13 mouse cellular contexts compared by ENCODE assay signal in genomic region chr11:5167311-5167710, GRCm38 (mm10). TPM values are rescaled to one million over a fixed set of nuclear protein-coding genes. Genes with fewer than 3 reads are reported as not detected.
A peak's percentile ranks its signal among the peaks of the same experiment; 100 is the strongest.
DNase-seq lines count a peak whose midpoint lies in the region; ATAC-seq and TF ChIP-seq lines count a peak whose summit lies in the region.
"Had no signal": no experiment of that assay in that cellular context is flagged by ENCODE, and none has a peak within 500 bp of the region (broad histone marks: within the 10 kb centered on the region; RNA-seq: fewer than 3 reads in every experiment).

No protein-coding gene starts in this region.

- H3K4me2 ChIP-seq in hindbrain, embryonic 12.5 days (replicated peaks): no peak overlapping the region
- H3K4me2 ChIP-seq: heart, embryonic 13.5 days; liver, embryonic 15.5 days had no signal

- peak; percentile 33 for DNase-seq in brain, adult 2 months (ENCODE audit: low read depth, low spot score)
- peak; percentile 28 to 59 for DNase-seq in left cerebral cortex, postnatal 25 days (ENCODE audit: low spot score in 2 of 2)
- no peak for DNase-seq in embryo, embryonic 11 days
- DNase-seq in embryo, embryonic 9.5 days (ENCODE audit: extremely low spot score): no peak
- no peak for DNase-seq in ovary, adult 18-20 months (ENCODE audit: low spot score)
- no peak for DNase-seq in B cell, adult 2 months
- DNase-seq: cerebellum, adult 8-10 months; thymus, adult 18-20 months had no signal

- no peak for TF ChIP-seq POLR2A in cortical plate, adult 2 months (IDR thresholded peaks at IDR 0.05; ENCODE audit: extremely low read depth, insufficient read depth, low read length)

- 69% methylated on average over 9 of the region's 9 CpGs for WGBS in hindbrain, embryonic 12.5 days

- H3K9ac ChIP-seq in hindbrain, embryonic 12.5 days: no peak overlapping the region
- H3K9ac ChIP-seq: heart, embryonic 13.5 days; liver, embryonic 15.5 days had no signal

- no peaks in the 10 kb centered on the region for H3K9me3 ChIP-seq in hindbrain, embryonic 12.5 days (replicated peaks)
- H3K9me3 ChIP-seq: heart, embryonic 13.5 days; liver, embryonic 15.5 days had no signal

- H3K4me3 ChIP-seq in cortical plate, adult 2 months (ENCODE audit: insufficient read depth, low read length): no peak overlapping the region
- no peak overlapping the region for H3K4me3 ChIP-seq in hindbrain, embryonic 12.5 days
- H3K4me3 ChIP-seq: heart, embryonic 13.5 days; liver, embryonic 15.5 days had no signal

- H3K36me3 ChIP-seq in hindbrain, embryonic 12.5 days: no peaks in the 10 kb centered on the region
- H3K36me3 ChIP-seq: heart, embryonic 13.5 days; liver, embryonic 15.5 days had no signal

- intact Hi-C loops in left cerebral cortex, postnatal 25 days (cut with DNase I): loop anchor here (5.0 kb wide), 1 partner anchor 90 kb away; no protein-coding TSS in a partner anchor

- H3K27me3 ChIP-seq in hindbrain, embryonic 12.5 days: no peaks in the 10 kb centered on the region
- H3K27me3 ChIP-seq: heart, embryonic 13.5 days; liver, embryonic 15.5 days had no signal

- peak overlapping the region; percentile 41; the same call in 1 of the 2 replicates for H3K27ac ChIP-seq in cortical plate, adult 2 months (ENCODE audit: insufficient read depth, low read length)
- H3K27ac ChIP-seq in hindbrain, embryonic 12.5 days: no peak overlapping the region
- H3K27ac ChIP-seq: liver, embryonic 15.5 days had no signal

- no peak for TF ChIP-seq CTCF in cortical plate, adult 2 months (IDR thresholded peaks at IDR 0.05; ENCODE audit: extremely low read depth, insufficient read depth, low read length)

- peak; percentile 35; the same call in 1 of the 2 replicates for ATAC-seq in hindbrain, embryonic 12.5 days (ENCODE audit: low FRiP score)
- ATAC-seq: intestine, embryonic 16.5 days had no signal

- peaks cover 10% of the 10 kb centered on the region for H3K4me1 ChIP-seq in cortical plate, adult 2 months (ENCODE audit: control insufficient read depth, insufficient read depth, low read length)
- peaks cover 29% of the 10 kb centered on the region for H3K4me1 ChIP-seq in hindbrain, embryonic 12.5 days
- H3K4me1 ChIP-seq: liver, embryonic 15.5 days had no signal

RNA-seq across cellular contexts. Expression of gene Emid1, which starts 15.3 kb away (rescaled TPM):
- 8.1 and 9.9 TPM in 2 replicates for polyA plus RNA-seq in cortical plate, adult 2 months (2012; rRNA removed)
- polyA plus RNA-seq in hindbrain, embryonic 12.5 days (2016; fragmentation: Nextera tagmentation; extraction: Ambion mirVana): 17.7 and 21.9 TPM in 2 replicates
- total RNA-seq in left cerebral cortex, postnatal 25 days (2021): 10 to 100 TPM in 1 of 2 experiments, 1 to 10 TPM in 1; 9.7 to 11.8 TPM

Comparison
In these comparisons a context has a peak if more than half of its experiments do, and no peak if none do; other contexts are left out.
1. DNase-seq: peak in brain, adult 2 months (single experiment) and left cerebral cortex, postnatal 25 days (2 of 2); none in embryo, embryonic 11 days (single experiment), embryo, embryonic 9.5 days (single experiment), ovary, adult 18-20 months (single experiment) and B cell, adult 2 months (0 of 2).